Mouse (Mus musculus) kidney, postnatal 36 days (tissue): ENCODE measurements around the gene Abcg8.

Source experiments
- DNase-seq, 2 experiments: peaks; one replicate each; pipeline ENCODE4 v3.0.0; 2021 to 2022; ENCODE audit warnings: mixed read lengths in 2 of 2

Gene Abcg8

GRCm38 (mm10) chr17:84714930-84715329 lies 38.8 kb downstream of the Abcg8 start:
- no peak for DNase-seq

DNA sequence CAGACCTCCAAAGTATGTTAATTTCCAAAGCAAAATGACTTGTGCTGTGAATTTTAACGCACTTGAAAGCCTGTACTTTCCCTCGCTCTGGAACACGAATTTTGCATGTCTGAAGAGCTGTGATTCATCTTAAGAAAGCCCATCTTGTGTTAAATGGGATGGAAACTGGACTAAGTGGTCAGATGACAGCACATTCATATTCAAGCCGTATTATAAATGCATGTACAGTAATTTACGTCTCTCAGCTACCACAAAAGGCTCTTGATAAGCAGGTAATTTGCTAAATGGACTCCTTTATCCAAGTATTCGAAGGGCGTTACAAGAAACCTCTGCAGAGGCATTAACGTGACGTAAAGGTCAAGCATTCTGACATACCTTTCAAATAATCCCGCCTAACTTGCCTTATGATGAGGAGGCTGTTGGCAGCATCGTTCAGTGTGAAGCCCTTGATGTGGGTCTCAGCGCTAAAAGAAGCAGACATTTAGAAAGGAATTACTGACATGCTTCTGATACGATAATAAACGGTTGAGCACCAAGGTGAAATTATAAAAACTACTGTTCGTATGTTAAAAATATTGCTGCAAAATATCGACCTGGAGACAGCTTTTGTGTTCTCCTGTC lies 40.3 kb downstream of the Abcg8 start:
- no peak for DNase-seq

- no peak for DNase-seq
These were observed 41.3 kb downstream of the Abcg8 start for GRCm38 (mm10) chr17:84717416-84717815.

DNA sequence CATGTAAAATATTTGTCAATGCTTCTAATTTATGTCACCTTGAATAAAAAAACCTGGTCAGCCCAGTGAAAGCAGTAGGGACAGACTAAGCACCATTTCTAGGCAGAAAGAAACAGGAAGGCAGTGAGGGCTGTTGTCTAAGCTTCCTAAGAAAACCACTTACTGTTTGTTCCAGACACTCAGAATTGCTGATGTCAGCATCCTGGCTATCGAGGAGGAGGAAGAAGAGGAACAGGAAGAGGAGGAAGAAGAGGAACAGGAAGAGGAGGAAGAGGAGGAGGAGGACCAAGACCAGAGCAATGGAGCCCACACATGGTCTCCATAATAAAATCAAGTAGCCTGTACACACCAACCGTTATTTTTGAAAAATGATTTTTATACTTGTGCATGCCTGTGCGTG lies 43.0 kb downstream of the Abcg8 start:
- DNase-seq = no peak

- DNase-seq = no peak
These were observed 47.9 kb downstream of the Abcg8 start for GRCm38 (mm10) chr17:84724028-84724427.

DNA sequence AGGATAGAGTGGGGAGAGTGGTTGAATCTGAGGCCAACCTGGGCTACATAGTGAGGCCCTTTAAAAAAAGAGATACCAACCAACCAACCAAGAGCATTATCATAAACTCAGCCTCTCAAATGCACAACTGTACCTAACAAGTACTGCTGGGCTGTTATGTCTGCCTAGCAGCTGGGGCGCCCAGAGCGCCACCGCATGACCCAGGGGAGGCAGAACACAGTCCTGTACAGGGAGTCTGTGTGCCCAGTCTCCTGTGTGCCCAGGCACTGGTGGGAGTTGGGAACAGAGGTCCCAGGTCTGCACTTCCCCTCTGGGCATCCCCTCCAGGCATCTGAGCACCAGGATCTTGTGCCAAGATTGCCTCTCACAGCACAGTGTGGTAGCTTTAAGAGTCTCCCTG lies 49.1 kb downstream of the Abcg8 start:
- no peak for DNase-seq

GRCm38 (mm10) chr17:84728201-84728911 lies 52.3 kb downstream of the Abcg8 start:
- no peak for DNase-seq

GRCm38 (mm10) chr17:84729140-84729539 lies 53.0 kb downstream of the Abcg8 start:
- no peak for DNase-seq

- DNase-seq = no peak
These were observed 55.3 kb downstream of the Abcg8 start for GRCm38 (mm10) chr17:84731361-84731760.

- DNase-seq = no peak
These were observed 56.5 kb downstream of the Abcg8 start for GRCm38 (mm10) chr17:84732612-84733011.

DNA sequence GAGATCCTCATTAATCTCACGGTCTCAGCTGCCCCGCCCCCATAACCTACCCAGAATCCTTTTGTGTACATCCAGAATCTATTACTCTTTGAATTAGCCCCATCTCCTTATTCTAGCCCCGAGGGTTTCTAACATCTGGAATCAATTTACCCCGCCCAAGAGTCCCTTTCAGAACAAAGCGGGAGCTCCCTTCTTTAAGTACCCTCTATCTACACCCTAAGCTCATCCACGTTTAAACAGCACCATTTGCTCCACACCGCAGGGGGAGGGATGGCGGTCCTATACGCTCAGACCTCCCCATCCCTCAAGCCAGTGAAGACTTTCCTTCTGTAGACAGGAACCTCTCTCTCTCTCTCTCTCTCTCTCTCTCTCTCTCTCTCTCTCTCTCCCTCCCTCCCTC lies 60.6 kb downstream of the Abcg8 start:
- DNase-seq = no peak

- DNase-seq = no peak
These were observed 62.1 kb downstream of the Abcg8 start for GRCm38 (mm10) chr17:84738073-84738797.

GRCm38 (mm10) chr17:84744256-84744655 lies 68.2 kb downstream of the Abcg8 start:
- DNase-seq = no peak

- no peak for DNase-seq
These were observed 68.9 kb downstream of the Abcg8 start for GRCm38 (mm10) chr17:84745001-84745400.

GRCm38 (mm10) chr17:84747212-84747611 lies 71.1 kb downstream of the Abcg8 start:
- DNase-seq = no peak

DNA sequence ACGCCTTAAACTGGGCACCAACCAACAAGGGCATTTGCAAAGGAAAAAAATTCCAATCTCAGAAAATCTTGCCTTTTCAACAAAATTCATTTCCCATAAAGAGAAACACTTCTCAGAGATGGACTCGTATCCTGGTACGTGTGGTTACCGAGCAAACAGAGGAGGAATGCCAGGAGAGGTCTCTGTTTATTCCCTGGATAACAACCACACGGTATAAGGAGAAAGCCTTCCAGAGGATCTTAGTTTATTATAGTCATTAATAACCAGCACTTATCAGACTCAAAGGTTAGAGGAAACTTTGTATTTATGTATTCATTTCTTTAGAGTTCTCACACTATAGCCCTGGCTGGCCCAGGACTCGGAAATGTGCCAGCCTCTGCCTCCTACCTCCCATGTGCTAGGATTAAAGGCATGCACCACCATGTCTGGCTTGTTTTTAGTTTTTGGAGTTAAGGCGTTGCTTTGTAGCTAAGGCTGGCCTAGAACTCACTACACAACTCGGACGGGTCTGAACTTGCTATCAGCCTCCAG lies 72.1 kb downstream of the Abcg8 start:
- DNase-seq = no peak

DNA sequence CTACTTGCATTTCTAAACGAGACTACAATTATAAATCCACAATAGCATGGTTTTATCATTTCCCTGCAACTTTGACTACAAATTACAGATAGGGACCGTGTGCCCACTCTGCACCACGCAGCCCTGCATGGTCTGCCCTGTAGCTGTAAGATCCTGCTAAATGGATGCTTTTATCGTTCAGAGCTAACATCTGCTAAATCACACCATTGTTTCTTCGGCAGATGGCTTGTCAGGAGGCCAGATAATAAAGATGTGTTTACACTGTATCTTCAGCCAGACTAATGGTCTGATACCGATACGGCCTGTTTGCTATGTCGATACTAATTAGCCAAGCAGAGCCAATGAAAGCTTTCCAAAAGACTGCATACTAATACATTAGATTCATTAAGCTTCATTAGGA lies 73.2 kb downstream of the Abcg8 start:
- DNase-seq = no peak
